Mouse (Mus musculus): ENCODE measurements around the gene 4931406C07Rik.

DNA sequence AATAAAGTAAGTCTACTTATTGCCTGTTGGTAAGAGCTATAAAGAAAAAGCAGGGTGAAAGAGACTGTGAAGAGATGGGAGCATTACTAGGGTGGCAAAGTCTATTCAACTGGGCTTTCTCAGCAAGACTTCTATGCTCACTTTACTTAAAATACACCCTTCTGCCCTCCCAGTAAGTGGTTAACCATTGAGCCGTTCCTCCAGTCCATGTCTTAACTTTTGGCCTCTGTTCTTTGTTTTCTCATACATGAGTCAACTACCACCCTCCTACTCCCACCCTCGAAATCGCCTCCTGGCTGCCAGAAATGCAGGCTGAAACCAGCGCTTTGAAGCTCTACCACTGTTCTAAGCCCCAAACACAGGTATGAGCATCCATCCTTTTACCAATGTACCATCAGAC, 31.5 kb upstream of the 4931406C07Rik start:
- TF ChIP-seq POLR2A (IDR thresholded peaks at IDR 0.05; ENCODE audit: insufficient read length, low read depth), result no peak
- no peak for TF ChIP-seq TCF12 (IDR thresholded peaks at IDR 0.05; ENCODE audit: insufficient read depth, poor library complexity, severe bottlenecking)
